Mouse (Mus musculus): ENCODE data around the gene Sept12.

DNA sequence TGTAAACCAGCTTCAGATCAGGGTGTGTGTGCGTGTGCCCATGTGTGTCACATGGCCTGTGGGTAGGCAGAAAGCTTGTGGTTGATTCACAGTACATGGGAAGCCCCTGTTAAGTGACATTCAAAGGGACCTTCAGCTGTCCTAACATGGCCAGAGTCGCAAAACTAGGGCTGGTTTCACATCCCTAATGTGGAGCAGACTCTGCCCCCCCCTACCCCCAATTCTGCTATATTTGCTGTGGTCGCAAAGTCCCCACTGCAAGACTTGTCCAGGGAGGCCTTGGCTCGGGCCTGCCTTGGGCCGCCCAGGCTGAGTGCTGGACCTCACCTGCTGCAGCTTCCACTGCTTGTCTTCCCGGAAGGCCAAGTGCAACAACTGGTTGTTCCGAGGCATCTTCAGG is 13.6 kb upstream of the Sept12 start:
- TF ChIP-seq CTCF (IDR thresholded peaks at IDR 0.05; ENCODE audit: low read depth) (no peak), EP300 (IDR thresholded peaks at IDR 0.05; ENCODE audit: low read depth) (no peak)
